Mouse (Mus musculus): ENCODE data around the gene Enpp5. TPM values are rescaled to one million over a fixed set of nuclear protein-coding genes. Genes with fewer than 3 reads are reported as not detected.
A peak's percentile ranks its signal among the peaks of the same experiment; 100 is the strongest.

Enpp5 gene
- total and polyA plus RNA-seq, 3 experiments: not detected

DNA sequence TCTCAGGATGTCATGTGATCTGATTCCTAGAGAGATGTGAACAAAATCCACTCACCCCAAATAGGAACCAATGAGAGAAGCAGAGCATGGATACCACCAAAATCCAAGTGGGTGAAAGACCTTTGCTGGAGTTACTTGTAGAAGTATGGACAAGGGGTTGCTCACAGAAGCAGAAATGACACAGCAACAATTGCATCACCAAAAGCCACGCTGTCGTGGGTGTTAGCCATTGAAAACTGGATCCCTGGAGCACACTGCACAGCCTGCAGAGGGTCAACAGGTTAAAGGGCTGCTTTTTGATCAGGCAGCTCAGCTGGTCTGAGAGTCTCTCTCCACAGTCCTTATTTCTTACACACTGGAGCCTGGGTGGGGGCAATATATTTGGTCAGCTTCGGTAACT is 3.0 kb upstream of the Enpp5 start:
- H3K27ac ChIP-seq (ENCODE audit: insufficient read depth, low read depth): no peak overlapping the region
- TF ChIP-seq MAZ (IDR thresholded peaks at IDR 0.05; ENCODE audit: low read depth, low read length): no peak
- TF ChIP-seq HCFC1 (IDR thresholded peaks at IDR 0.05; ENCODE audit: low read depth, low read length): no peak
- no peak for TF ChIP-seq NRF1 (IDR thresholded peaks at IDR 0.05; ENCODE audit: low read depth, low read length)
- TF ChIP-seq ETS1 (conservative IDR thresholded peaks at IDR 0.05; ENCODE audit: low read depth, low read length): no peak
- no peak for TF ChIP-seq ZMIZ1 (IDR thresholded peaks at IDR 0.05; ENCODE audit: low read depth, low read length)
- TF ChIP-seq USF1 (IDR thresholded peaks at IDR 0.05; ENCODE audit: low read depth, low read length): no peak
- no peak for TF ChIP-seq SMC3 (IDR thresholded peaks at IDR 0.05; ENCODE audit: low read depth, low read length)
- TF ChIP-seq POLR2A (IDR thresholded peaks at IDR 0.05; ENCODE audit: low read depth, low read length): no peak
- TF ChIP-seq PAX5 (IDR thresholded peaks at IDR 0.05; ENCODE audit: low read length): no peak
- no peak for TF ChIP-seq MYC (IDR thresholded peaks at IDR 0.05; ENCODE audit: low read depth, low read length)
- no peak for TF ChIP-seq MAFK (IDR thresholded peaks at IDR 0.05; ENCODE audit: insufficient replicate concordance, low read length)
- DNase-seq (ENCODE audit: extremely low read depth): no peak
- in situ Hi-C loops (cut with MboI; ENCODE audit: low pct_ligation_motif_present, low pct_unique_long_range_greater_than_20kb, low sequenced_read_pairs) (loop anchor here (10.0 kb wide), 1 partner anchor 49 kb away; no protein-coding TSS in a partner anchor), dilution Hi-C loops (cut with MboI; ENCODE audit: extremely low pct_ligation_motif_present, extremely low pct_unique_long_range_greater_than_20kb, low sequenced_read_pairs) (no loop called here)
- no peak overlapping the region for H3K4me3 ChIP-seq (replicated peaks in 1 of 3; ENCODE audit: low read depth in 2 of 3, low read length in 2 of 3, poor library complexity in 1 of 3)
- H3K9ac ChIP-seq (ENCODE audit: insufficient read depth, low read depth): no peak overlapping the region
- H3K4me1 ChIP-seq (ENCODE audit: control insufficient read depth in 1 of 2, insufficient read depth in 2 of 2): 0 out of 4 replicates have a peak, but pooled peaks cover 0 to 3% of the 10 kb centered on the region in 2 experiments
- H3K79me2 ChIP-seq (replicated peaks; ENCODE audit: control insufficient read depth, extremely low read depth, insufficient read depth, poor library complexity, severe bottlenecking): no peaks in the 10 kb centered on the region
- peaks cover 2% of the 10 kb centered on the region for H3K9me3 ChIP-seq (replicated peaks; ENCODE audit: low read length)
- H3K27me3 ChIP-seq (replicated peaks): peaks cover 71% of the 10 kb centered on the region
- H3K4me2 ChIP-seq (ENCODE audit: insufficient read depth, low read depth, poor library complexity, severe bottlenecking): no peak overlapping the region; the same call in 1 of the 2 replicates
- H3K36me3 ChIP-seq (replicated peaks in 1 of 2; ENCODE audit: control insufficient read depth in 1 of 2, insufficient read depth in 1 of 2, low read length in 1 of 2): no peaks in the 10 kb centered on the region

GRCm38 (mm10) chr17:44076051-44076680 is 2.4 kb upstream of the Enpp5 start:
- in situ Hi-C loops (cut with MboI; ENCODE audit: low pct_ligation_motif_present, low pct_unique_long_range_greater_than_20kb, low sequenced_read_pairs): loop anchor here (10.0 kb wide), 1 partner anchor 49 kb away; no protein-coding TSS in a partner anchor
- H3K9me3 ChIP-seq (replicated peaks; ENCODE audit: low read length): peaks cover 2% of the 10 kb centered on the region
- 0 out of 4 replicates have a peak, but pooled peaks cover 0 to 3% of the 10 kb centered on the region in 2 experiments for H3K4me1 ChIP-seq (ENCODE audit: control insufficient read depth in 1 of 2, insufficient read depth in 2 of 2)
- H3K27ac ChIP-seq (ENCODE audit: insufficient read depth, low read depth): no peak overlapping the region
- H3K79me2 ChIP-seq (replicated peaks; ENCODE audit: control insufficient read depth, extremely low read depth, insufficient read depth, poor library complexity, severe bottlenecking): no peaks in the 10 kb centered on the region
- peaks cover 73% of the 10 kb centered on the region for H3K27me3 ChIP-seq (replicated peaks)
- DNase-seq (ENCODE audit: extremely low read depth): peak; percentile 24
- dilution Hi-C loops (cut with MboI; ENCODE audit: extremely low pct_ligation_motif_present, extremely low pct_unique_long_range_greater_than_20kb, low sequenced_read_pairs): no loop called here
- TF ChIP-seq MAZ (IDR thresholded peaks at IDR 0.05; ENCODE audit: low read depth, low read length): no peak
- TF ChIP-seq MXI1 (IDR thresholded peaks at IDR 0.05; ENCODE audit: low read depth, low read length): no peak
- no peak for TF ChIP-seq JUND (conservative IDR thresholded peaks at IDR 0.05; ENCODE audit: low read depth, low read length)
- peak; percentile 19 to 65; a peak in 3 of 4 replicates for TF ChIP-seq CTCF (conservative IDR thresholded peaks at IDR 0.05 in 1 of 2, IDR thresholded peaks at IDR 0.05 in 1 of 2; ENCODE audit: low read depth in 2 of 2, low read length in 2 of 2)
- no peak for TF ChIP-seq ZMIZ1 (IDR thresholded peaks at IDR 0.05; ENCODE audit: low read depth, low read length)
- TF ChIP-seq USF2 (conservative IDR thresholded peaks at IDR 0.05; ENCODE audit: low read depth, low read length): no peak
- TF ChIP-seq SMC3 (IDR thresholded peaks at IDR 0.05; ENCODE audit: low read depth, low read length): peak; percentile 65
- TF ChIP-seq NELFE (IDR thresholded peaks at IDR 0.05; ENCODE audit: low read depth, low read length): no peak
- no peak for TF ChIP-seq PAX5 (IDR thresholded peaks at IDR 0.05; ENCODE audit: low read length)
- peak; percentile 48 for TF ChIP-seq RAD21 (IDR thresholded peaks at IDR 0.05; ENCODE audit: low read depth, low read length)
- no peak for TF ChIP-seq RCOR1 (conservative IDR thresholded peaks at IDR 0.05; ENCODE audit: low read depth, low read length)
- H3K4me2 ChIP-seq (ENCODE audit: insufficient read depth, low read depth, poor library complexity, severe bottlenecking): peak overlapping the region; percentile 46; the same call in 1 of the 2 replicates
- no peak overlapping the region for H3K9ac ChIP-seq (ENCODE audit: insufficient read depth, low read depth)
- no peaks in the 10 kb centered on the region for H3K36me3 ChIP-seq (replicated peaks in 1 of 2; ENCODE audit: control insufficient read depth in 1 of 2, insufficient read depth in 1 of 2, low read length in 1 of 2)
- no peak overlapping the region for H3K4me3 ChIP-seq (replicated peaks in 1 of 3; ENCODE audit: low read depth in 2 of 3, low read length in 2 of 3, poor library complexity in 1 of 3)
